Mouse (Mus musculus): ENCODE measurements around the gene Vmp1.

The Vmp1 gene

DNA sequence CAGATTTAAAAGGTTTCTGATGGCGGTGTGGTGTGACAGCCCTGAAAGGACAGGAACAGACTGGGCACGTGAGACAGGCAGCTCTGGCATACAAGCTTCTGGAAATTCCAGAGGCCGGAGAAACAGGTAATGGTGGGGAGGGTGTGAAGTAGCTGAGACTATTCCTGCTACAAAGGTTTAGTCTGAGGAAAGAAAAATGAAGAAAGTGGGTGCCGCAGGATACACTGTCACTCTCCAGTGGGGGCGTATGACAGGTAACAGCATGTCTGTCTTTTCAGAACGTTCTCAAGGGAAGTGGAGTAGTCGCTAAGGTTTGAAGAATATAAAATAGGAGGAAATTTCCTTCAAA, 83.5 kb downstream of the Vmp1 start:
- DNase-seq (ENCODE audit: inconsistent ontology term): no peak

- DNase-seq (ENCODE audit: inconsistent ontology term): no peak
Measured at GRCm38 (mm10) chr11:86599378-86600208, 84.0 kb downstream of the Vmp1 start.

- DNase-seq (ENCODE audit: inconsistent ontology term): no peak
Measured at GRCm38 (mm10) chr11:86598572-86598971, 85.1 kb downstream of the Vmp1 start.

DNA sequence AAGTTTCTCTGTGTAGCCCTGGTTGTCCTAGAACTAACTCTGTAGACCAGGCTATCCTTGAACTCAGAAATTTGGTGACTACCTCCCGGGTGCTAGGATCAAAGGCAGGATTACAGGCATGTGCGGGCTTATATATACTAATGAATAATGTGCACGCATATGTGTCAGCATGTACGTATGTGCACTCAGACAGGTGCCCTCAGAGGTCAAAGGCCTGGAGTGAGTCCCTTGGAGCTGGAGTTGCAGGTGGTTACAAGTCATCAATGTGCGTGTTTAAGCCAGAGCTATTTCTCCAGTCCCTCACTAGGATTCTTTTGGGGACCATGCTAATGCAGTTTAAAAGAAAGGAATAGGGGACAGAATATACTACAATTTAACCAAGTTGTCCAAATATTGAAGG, 85.5 kb downstream of the Vmp1 start:
- DNase-seq (ENCODE audit: inconsistent ontology term): no peak

GRCm38 (mm10) chr11:86596976-86597375, 86.7 kb downstream of the Vmp1 start:
- DNase-seq (ENCODE audit: inconsistent ontology term): no peak

DNA sequence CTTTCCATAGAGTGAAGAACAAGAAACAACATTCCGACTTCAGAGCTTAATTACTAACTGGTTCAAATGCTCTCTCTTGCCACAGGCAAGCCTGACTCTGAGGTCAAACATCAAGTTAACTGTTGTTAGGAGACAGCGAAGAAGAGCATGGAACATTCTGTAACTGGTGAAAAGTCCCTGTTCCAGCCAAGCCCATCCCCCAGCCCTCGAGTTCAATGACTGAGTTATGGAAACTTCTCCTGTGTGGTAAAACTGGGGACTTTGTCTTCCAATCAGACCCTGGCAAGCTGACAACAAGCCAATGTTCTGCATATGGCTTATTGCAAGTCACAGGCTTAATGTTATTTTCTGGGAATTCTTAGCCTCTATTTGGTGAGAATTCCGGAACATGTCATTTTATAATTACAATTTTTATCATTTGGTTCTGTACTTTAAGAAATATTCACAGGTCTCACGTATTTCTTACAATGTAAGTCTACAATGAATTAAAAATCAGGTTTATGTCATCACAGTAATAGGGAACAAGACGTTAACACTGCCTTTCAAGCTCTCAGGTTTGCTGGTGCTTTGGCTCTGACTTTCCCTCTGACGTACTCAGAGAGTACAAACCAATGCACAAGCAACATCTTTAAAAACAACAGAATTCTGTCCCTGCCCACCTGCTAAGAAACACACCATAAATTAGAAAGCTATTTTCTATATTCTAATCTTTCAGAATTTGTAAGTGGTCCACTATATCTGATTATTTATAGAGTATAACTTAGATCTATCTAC, 87.3 kb downstream of the Vmp1 start:
- peak; percentile 65 for DNase-seq (ENCODE audit: inconsistent ontology term)

DNA sequence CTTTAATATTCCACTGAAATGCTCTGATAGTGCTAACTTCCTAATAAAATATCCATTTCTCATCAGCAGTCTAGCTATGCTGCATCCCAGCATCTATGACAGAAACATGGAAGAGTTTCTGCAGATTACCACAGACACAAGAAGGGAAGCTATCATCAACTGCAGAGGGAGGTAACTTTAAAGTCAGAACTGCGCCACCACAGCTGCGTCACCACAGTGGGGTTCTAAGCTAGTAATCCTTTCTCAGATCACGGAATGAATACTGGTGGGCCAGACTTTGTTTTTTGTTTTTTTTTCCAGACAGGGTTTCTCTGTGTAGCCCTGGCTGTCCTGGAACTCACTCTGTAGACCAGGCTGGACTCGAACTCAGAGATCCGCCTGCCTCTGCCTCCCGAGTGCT, 88.3 kb downstream of the Vmp1 start:
- no peak for DNase-seq (ENCODE audit: inconsistent ontology term)

GRCm38 (mm10) chr11:86594188-86594876, 89.3 kb downstream of the Vmp1 start:
- DNase-seq (ENCODE audit: inconsistent ontology term): no peak

GRCm38 (mm10) chr11:86593443-86593842, 90.2 kb downstream of the Vmp1 start:
- no peak for DNase-seq (ENCODE audit: inconsistent ontology term)

DNA sequence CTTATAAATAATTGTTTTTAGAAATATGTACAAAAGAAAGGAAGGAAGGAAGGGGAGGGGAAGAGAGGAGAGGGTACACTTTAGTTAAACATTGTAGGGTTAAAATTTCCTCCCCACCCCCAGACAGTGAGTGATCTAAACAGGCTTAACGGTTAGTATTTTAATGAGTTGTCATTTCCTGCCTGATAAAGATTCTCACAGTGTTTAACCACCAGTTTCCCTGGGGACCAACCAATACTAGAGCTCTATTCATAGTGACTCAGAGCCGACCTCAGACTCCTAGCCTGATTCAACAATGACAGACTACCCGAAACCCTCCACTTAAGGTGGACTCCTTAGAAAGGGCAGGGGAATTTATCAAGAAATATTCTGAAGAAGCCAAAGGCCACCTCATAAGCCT, 90.6 kb downstream of the Vmp1 start:
- DNase-seq (ENCODE audit: inconsistent ontology term): peak; percentile 85

GRCm38 (mm10) chr11:86591931-86592616, 91.6 kb downstream of the Vmp1 start:
- DNase-seq (ENCODE audit: inconsistent ontology term): no peak

GRCm38 (mm10) chr11:86591301-86591845, 92.3 kb downstream of the Vmp1 start:
- DNase-seq (ENCODE audit: inconsistent ontology term): no peak

GRCm38 (mm10) chr11:86590579-86590978, 93.1 kb downstream of the Vmp1 start:
- DNase-seq (ENCODE audit: inconsistent ontology term): no peak

DNA sequence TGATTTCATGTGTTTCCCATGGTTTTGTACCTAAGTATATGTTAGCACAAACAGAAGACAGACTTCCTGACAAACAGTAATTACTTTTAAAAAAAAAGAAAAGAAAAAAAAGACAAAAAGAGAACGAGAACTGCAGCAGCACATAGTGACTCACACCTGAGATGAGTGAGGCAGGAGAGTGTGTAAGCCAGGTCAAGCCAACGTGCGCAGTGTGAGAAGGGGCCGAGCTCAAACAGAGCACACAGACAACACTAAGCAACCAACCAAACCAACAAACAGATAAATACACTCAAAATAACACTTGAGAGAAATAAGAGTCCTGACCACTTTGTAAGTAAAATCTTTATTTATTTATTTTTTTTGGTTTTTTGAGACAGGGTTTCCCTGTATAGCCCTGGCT, 93.6 kb downstream of the Vmp1 start:
- no peak for DNase-seq (ENCODE audit: inconsistent ontology term)

- no peak for DNase-seq (ENCODE audit: inconsistent ontology term)
Measured at GRCm38 (mm10) chr11:86588583-86589298, 94.9 kb downstream of the Vmp1 start.

DNA sequence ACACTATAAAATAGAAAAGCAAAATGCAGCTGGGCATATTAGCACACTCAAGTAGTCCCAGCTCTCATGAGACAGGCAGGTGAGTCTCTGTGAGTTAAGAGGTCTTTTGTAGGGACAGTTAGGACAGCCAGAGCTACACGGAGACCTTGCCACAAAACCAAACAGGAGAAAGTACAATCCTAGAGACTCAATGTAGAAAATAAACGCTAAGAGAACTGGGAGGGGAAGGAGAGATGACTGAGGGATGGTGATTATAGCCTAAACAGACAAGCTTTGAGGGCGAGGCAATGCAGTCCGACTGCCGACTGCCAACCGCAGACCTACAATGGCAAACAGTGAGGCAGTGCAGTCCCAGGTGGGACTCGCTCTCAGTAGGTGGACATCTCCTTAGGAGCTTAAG, 95.8 kb downstream of the Vmp1 start:
- no peak for DNase-seq (ENCODE audit: inconsistent ontology term)

DNA sequence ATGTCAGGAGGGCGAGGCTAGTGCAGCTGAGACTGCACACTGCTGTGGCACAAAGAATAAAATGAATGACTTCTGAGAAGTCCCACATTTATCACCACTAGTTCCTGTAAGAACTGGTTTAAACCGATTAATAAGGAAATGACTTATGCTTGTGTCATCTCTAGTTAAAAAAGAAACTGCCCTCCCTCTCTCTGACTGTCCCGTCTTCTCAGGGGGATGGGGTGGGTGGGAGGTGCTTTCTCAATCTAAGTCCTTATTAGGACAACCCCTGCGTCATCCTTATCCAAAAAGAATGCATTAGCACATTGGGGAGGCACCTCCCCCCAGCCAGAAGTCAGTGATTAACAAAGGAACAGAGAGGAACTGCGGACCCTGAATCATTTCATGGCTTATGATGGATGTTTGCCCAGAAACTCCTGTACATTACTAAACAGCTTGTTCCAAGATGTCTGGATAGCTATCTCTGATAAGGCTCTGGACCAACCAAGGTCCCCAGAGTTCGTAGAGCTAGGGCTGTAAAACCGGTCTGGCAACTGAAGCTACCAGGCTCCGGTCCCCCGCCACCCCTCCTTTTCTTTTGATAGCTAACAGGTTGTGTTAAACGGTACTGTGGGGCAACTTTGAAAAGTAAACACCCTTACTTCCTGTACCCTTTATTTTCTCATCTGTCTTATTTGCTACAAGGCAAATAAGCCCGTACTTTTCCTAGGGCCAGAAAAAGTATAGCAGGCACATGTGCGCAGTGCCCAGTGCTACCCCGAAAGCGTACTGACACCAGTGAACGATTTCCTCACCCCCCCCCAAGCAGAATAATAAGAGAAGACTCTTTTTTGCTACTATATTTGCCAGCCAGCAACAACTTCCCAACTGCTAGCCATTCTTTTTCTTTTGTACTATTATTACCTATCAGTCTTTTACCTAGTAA, 96.5 kb downstream of the Vmp1 start:
- DNase-seq (ENCODE audit: inconsistent ontology term): peak; percentile 100

GRCm38 (mm10) chr11:86586177-86586867, 97.3 kb downstream of the Vmp1 start:
- peak; percentile 79 for DNase-seq (ENCODE audit: inconsistent ontology term)

- DNase-seq (ENCODE audit: inconsistent ontology term): peak; percentile 46
Measured at GRCm38 (mm10) chr11:86585598-86585984, 98.0 kb downstream of the Vmp1 start.

Data from Muller cell, postnatal 12 days (primary cell).